Mouse (Mus musculus) cortical plate, adult 2 months (tissue): ENCODE data around the gene Cadm2.

Experiments used
- CTCF ChIP-seq: fragments of 200-500 bp; IDR thresholded peaks from 2 replicates; pipeline ENCODE4 v1.5.1; 2011; ENCODE audit warnings: mild to moderate bottlenecking, control low read depth, low read length; ENCODE audit not compliant: insufficient read depth; ENCODE audit errors: extremely low read depth
- POLR2A ChIP-seq: fragments of 200-500 bp; IDR thresholded peaks from 2 replicates; pipeline ENCODE4 v1.6.1; 2011; ENCODE audit warnings: mild to moderate bottlenecking, low read length, control low read depth; ENCODE audit not compliant: insufficient read depth; ENCODE audit errors: extremely low read depth

DNA sequence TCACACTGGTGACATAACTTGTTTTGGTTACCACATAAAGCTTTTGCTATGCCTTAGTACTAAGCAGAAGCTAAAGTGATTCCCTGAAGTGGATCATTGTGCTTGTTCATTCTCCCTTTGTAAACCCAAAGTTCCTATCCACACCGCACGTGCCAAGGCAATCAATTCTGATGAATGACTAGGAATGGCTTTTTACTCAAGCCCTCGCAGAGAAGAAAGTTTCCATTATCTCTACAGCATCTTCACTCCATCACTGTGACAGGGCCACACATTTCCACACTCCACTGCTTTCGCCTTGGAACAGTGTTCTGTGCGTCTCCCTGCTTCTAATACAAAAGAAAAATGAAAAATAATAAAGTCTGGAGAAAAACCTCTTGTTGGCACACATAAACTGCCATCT lies 276.5 kb downstream of the Cadm2 start:
- TF ChIP-seq POLR2A (no peak), CTCF (no peak)
